Mouse (Mus musculus): ENCODE measurements at regions not wholly inside any gene's neighbourhood (a gene's known extent, or its start where the extent isn't known, plus 50 kb on each side); places are given as distances from the start of the nearest gene placed in this dataset.
A peak's percentile ranks its signal among the peaks of the same experiment; 100 is the strongest.

DNA sequence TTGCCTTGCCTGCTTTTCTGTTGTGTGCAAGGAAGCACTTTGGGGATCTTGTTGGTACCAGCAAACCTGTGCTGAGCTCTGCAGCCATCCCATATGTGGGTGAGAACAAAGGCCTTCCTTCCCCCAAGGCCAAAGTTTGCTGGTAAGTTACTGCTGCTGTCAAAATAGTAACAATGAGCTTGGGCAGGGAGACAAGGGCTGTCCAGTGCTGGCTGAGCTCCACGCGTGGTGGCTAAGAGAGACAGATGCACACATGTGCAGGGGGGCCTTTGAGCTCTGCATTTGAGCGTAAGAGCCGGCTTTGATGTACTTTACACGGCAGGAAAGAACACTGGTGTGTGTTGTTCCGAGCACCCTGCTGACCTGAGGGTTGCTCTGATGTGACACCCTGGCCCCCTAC is 132.2 kb upstream of the Runx1 start:
- DNase-seq = no peak

DNA sequence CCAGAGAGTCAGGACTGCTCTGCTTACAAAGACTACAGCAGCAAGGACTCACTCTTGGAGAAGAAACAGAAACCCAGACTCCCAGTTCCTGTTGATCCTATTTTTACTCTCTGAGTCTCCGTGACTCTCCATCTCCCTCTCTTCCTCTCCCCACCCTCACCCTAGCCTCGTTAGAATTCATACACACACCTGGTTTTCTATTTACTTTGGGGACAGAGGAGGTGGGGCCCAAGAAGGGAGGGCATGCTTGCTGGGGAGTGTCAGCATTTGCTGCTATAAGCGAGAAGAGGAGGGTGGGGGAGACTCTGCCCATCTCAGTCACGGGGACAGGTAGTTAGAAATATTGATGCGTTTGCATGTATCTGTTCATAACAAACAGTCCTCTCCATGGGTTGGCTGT is 129.6 kb upstream of the Runx1 start:
- no peak for DNase-seq

DNA sequence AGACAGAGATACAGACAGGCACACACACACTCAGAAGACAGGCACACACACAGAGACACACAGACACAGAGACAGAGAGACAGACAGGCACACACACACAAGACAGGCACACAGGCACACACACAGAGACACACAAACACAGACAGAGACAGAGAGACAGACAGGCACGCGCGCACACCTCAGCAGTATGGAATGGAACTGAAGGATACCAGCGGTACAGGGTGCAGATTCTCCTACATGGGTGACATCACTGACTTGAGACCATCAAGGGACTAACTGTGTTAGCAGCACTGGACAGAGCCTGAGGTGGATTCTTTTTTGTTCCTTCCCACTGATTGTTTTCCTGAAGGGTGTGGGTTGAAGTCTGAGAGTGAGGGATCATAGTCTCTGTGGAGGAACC is 129.1 kb upstream of the Runx1 start:
- DNase-seq = no peak

DNA sequence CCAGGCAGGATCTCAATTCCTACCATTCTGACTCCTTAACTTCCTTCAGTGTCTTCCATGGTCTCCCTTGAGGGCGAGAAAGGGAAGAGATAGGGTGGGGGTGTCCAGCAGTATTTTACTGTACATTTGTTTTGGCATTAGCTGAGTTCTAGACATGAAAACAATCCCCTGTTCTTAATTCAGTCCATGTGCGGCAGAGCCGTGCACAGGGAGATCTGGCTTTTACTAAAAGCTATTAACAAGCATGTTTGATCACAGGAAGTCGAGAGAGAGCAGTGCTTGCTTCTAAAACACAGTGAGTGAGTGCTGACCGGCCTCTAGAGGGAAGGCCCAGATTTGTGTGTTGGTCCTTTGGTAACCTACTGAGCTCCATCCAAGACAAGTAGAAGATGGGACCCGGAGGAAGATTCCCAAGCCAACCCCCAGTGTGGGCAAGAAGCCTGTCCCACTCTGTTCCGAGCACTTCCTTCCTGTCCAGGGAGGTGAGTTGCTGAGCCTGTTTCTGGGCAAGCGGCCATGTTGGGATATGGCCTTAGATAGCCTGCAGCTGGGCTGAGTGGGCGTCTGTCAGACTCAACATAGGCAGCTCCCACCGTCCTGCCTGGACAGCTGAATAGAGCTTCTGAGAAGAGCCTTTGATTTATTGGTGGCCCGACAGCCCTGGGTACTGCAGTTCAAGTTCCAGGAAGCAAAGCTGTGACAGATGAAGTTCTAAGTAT is 128.1 kb upstream of the Runx1 start:
- no peak for DNase-seq

DNA sequence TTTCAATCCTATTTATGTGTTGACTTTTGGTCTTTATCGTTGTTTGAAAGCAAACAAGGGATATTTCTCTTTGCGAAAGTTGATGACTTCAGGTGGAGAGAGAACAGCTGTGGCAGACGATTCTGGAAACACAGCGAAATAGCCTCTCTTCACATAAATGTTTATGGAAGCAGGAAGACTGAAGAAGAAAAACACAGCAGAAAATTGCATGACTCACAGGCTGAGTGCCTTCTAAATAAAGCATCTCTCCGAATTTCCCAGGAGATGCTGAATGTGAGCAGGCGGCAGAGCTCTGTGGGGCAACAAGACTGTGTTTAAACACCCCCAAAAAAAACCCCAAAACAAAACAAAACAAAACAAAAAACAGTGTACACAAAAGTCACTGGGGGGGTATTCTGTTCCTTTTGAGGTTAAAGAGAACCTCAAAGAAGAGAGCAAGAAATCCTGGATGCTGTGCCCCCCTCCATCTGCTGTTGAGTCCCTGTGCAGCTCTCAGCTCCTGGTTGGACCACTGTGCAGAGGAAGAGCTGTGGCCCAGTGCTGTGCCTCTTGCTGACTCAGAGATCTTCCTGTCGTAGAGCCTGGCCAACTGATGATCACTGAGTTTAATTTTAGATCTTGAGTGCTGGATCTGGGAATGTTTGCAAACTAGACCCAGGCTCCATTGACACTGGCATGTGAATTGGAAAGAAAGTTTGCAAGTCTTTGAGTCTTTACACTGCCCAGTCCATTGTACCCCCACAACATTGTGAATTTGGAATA is 126.6 kb upstream of the Runx1 start:
- DNase-seq = no peak

DNA sequence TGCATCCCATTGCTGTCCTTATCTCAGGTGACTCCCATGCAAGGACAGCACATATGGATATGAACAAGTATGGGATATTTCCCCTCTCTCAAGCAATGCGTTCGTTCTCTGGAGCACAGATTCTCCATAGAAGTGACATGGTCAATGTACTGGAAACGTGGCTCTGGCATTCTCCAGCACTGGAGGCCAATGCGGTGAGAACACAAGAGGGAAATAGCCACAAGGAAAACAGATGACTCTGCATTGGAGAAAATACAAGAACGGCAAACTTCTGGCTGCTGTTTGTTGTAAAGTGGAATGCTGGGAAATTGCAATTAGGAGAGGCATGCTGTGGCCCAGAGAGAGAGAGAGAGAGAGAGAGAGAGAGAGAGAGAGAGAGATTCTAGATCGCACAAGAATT is 125.6 kb upstream of the Runx1 start:
- DNase-seq = no peak

DNA sequence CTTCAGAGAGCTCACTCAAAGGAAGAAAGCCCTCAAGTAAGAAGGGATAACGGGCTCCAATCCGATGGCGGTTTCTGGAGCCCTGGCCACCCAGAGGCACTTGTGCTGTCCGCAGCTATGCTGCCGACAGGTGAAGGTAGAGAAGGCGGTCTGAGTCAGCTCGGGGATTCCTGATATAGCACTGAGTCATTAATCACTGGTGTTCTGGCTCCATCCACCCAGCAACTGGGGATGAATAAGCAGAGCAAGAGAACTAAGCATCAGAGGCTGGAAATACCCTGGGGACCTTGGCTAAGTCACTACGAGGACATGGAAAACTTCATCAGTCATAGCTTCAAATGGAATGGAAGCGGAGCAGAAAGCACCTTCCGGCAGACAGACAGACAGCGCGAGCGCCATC is 122.5 kb upstream of the Runx1 start:
- DNase-seq = no peak

DNA sequence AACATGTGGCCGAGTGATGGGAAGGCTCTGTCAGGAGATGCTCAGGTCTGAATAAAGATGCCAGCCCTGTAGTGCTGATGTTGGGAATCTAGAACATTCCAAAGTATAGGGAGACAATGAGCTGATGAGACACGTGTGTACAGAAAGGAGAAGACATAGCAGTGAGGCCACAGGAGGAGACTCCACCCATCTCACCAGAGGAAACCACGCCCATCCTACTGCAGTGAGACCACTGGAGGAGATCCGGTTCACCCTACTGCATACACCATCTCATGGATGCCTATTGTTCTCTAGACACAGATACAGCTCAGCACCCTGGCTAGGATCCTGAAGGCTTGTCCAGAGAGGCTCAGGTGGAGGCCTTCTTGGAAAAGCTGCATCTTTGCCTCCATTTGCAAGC is 120.6 kb upstream of the Runx1 start:
- no peak for DNase-seq

DNA sequence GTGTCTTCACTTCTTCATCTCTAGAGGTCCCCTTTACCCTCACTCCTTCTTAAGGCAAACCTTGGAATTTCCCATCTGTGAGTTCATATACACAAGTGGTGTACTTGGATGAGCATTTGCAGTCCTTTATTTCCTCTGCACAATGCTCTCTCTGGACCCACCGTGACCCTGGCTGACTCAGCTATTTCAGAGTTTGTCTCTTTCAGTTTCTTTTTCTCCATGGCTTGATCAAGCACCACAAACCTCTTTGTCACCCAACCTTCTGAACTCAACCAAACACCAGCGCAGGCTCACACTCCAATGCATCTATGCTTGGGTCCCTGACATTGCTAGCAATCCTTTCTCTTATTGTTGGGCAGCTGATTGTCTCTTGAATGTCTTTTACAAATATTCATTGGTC is 118.0 kb upstream of the Runx1 start:
- DNase-seq = no peak

DNA sequence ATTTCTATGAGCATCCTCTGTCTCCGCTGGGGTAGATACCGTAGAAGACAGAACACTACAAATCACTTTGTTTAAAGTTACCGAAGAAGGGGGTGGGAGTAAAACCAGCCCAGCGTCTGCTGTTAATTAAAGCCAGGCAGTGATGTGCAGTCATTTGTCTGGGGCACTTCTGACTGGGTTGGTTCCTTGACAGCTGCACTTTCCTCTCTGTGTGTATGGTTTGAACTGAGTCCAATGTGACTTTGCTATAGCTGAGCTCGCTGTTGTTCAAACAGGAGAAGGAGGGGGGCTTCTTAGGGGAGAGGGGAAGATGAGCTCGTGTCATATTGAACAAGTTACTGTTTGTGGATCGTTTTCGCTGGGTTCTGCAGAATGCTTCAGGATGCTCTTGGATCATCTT is 113.7 kb upstream of the Runx1 start:
- peak; percentile 19 for DNase-seq

DNA sequence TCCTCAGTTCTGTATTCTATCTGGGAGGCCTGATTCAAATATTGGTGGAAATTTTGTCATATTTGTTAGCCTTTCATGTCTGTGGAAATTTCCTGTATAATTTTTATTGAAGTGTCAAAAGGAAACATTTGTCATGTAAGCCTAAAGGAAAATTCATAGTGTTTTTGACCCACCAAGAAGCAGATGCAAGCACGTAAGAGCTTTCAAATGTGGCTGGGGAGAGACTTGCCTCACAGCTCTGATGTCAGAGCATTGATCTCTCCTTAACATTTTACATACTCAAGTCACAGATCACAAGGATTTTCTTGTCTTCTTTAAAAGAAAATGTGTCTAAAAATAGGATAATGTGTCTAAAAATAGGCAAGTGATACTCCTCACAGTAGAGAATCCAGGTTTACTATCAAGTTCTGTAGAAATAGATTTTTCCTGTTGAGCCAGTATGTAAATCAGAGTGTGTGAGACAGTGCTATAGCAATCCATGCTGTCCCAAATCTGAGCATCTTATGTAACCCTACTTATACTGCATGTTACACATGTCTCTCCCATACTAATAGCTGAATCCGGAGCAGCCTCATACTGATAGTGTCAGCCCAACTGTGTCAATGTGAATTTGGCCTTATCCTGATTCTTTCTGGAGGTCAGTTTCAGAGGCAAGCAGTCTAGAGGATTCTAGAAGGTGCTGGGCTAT is 110.0 kb upstream of the Runx1 start:
- DNase-seq = no peak

DNA sequence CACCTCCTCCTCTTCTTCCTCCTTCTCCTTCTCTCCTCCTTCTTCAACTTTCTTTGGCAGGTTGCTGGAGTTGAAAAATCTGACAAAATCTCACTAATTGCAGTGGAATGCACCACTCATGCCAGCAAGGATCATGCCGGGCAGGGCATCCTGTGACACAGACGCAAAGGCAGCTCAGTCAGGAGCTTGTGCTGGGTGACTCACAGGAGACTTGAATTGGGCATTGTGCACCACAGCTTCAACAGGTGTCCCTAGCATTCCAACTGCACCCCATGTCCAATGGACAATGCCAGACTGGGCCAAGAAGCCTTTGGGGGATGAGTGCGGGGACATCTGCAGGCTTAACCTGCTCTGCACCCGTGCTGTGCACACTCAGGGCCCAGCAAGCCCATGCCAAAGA is 104.2 kb upstream of the Runx1 start:
- DNase-seq = no peak

DNA sequence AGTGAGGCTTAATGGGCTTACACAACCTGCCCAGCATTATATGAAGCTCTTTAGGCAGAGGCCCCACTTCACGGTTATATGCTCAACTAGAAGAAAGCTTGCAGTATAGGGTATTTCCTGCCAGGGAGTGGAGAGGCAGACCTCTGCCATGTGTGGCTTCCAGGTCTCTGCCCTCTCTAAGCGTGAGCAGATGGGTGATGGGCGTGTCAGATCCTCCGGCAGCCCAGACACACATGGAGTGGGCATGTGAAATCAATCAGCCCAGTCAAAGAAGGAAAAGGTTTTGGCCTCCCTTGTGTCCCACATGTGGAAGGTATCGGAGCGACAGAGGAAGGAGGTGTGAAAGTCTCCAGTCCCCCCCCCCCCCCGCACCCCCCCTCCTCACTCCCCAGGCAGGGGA is 102.3 kb upstream of the Runx1 start:
- no peak for DNase-seq

DNA sequence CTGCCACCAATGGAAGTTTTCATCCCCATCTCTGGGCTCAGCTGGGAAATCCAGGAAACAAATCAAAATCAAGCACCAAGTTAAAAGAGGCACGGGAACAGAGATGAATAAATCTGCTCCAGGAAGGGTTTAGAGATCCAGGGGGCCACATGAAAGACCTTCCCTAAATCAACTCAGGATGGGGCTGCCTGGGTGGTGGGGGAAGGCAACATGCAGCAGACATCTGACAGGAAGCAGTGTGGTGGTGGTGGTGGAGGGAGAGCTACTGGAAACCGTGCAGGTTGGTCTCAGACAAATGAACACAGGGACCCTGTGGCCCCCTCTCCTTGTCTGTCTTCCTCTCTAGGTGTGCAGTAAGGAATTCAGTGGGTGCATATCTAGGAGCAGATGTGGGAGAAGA is 101.7 kb upstream of the Runx1 start:
- no peak for DNase-seq

DNA sequence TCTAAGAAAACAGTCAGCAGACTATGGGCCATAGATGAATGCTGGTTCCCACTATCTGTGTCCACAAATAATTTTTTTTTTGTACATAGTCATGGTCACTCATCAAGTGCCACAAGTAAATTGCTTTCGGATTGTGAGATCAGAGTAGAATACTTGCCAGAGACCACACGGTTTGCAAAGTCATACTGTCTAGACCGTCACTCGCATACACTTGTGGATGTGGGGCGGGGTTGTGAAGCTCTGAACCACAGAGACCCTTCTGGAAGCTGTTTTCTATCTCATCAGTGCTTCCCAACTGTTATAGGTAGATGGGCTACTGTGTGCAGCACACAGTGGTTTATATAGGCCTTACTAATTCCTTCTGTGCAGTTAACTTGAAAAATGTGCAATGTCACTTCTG is 100.9 kb upstream of the Runx1 start:
- DNase-seq = no peak

DNA sequence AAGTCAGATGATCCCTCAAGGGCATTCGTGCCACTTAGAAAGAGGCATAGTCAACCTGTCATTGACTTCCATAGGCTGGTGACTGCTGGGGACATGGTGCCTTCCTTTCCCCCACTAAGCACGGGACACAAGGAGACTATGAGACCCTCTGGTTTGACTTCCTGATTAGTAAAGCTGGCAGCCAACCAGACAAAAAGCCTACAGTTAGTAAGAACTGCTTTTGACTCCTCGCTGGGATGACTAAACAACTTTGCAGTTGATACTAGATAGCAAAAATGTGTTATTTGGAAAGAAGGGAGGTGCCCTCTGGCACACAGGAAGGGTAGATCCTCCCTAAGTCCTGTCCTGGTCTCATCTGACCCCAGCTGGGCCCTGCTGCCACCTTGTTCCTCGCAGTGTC is 95.0 kb upstream of the Runx1 start:
- no peak for DNase-seq

DNA sequence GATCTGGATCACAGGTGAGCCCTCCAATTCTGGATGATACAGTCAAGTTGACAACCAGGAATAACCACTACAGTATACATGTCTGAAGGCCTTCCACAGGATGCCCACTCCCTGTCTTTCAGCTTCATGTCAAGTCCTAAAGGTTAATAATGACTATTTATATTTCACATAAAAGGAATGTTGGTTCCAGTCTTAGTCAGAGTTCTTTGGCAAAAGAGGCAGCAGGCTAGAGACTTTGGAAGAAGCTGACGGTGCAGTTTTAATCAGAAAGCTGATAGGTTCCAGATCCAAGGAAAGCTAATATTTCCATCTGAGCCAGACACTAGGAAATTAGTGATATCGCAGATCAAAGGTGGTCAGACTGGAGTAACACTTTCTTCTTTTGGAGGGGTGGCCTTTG is 91.4 kb upstream of the Runx1 start:
- DNase-seq = no peak

DNA sequence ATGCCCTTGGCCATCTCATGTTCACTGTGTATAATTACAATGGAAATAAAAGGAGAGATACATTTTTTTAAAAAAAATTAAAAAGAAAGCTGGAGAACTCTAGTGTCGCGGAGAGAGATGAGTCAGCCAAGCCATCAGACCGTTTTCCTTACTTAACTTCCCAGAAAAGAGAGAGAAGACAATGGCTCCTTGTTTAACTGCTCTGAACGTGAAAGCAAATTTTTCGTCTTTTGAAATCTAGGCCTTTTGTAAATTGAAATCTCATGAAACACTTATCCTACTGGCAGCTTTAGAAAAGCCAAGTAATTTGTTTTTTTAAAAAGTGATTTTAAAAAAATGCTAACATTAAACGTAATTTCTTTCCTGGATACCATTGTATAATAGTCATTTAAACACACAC is 89.7 kb upstream of the Runx1 start:
- DNase-seq = no peak

DNA sequence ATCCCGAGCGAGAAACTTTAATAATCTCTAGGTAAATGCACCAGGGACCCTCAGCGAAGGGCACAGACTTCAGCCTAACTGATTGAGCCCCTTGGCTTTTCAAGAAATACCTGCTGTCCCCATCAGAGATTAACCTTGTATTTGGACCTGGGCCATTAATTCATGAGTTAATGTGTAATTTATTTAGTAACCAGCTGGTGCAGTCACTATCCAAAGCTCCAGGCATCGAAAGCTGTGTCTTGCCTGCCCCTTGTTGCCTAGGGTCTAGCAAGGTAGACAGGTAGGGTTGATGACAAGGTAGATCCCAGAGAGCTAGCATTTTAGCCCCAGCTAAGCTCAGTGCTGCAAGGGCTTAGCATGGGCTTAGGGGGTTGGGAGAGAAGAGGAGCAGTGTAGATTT is 80.9 kb upstream of the Runx1 start:
- no peak for DNase-seq

DNA sequence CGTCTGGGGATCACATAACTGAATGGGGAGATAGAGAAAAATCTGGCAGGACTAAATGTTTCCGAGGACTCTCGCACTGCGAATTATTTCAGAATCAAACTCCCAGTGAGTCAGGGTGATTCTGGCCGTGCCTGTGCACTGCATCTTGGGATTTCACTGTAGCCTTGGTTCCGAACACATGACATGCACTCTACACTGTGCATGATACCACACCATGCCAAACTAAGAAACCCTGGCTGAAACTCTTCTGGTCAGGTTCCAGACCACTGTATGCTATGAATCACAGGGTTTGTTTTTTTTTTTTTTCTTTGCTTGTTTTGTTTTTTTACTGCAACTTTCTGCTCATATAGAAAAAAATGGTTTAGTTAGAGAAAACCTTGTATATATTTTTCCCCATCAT is 79.7 kb upstream of the Runx1 start:
- no peak for DNase-seq

DNA sequence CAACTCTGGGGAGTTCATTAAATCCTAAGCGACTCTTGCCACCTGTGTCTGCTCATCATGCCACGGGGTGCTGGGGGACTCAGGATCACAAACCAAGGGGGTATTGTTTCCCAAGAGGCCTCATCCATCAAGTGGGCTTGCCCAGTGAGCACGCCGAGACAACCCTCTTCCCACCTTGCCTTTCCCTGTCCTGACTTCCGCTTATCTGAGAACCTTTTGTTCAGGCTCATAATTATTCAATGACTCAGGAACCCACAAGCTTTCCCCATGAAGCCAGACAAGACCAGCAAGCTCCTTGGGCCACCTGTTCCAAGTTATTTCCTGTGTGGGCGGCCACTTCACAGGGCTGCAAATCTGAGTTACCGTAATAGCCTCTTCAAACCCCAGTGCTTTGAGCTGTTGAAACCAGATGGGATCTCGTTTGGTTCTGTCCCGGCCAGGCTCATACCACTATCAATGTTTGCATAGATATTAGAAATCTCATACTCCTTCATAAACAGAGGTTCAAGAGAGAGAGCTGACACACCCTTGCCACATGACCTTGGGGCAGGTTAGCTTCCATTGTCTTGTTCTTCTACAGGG is 78.0 kb upstream of the Runx1 start:
- no peak for DNase-seq

DNA sequence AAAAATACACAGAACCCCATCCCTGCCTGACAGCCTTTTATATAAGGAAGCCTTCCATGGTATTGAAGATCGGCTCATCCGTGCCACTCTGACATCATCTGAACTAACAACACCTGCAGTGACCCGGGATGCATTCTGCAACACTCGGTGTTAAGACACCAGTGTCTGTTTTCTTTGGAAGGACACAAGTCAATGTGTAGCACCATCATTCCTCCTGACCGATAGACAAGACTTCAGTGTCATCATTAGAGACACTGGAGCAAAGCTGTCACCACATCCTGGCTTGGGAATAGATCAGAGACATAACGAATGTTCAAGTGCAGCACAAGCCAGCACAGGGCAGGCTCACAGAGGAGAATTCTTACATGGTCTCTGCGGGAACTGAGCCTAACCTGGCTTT is 77.5 kb upstream of the Runx1 start:
- no peak for DNase-seq

DNA sequence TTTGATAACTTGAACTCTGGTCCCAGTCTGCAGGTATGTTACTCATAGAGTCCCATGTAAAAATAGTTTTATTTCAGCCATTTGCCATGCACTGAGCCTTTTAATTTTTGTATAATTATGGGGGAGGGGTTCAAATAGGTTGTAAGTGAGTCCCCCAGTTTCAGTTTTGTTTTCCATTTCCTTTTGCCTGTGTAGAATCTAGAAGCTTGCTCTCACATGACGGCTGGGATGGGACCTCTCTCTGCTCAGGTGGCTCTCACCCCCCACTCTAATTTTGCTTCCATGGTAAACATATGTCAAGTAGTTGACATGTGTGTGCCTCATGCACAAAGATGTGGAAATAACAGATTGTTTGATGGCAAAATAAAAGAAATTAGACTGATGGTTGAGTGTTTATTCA is 73.8 kb upstream of the Runx1 start:
- no peak for DNase-seq

DNA sequence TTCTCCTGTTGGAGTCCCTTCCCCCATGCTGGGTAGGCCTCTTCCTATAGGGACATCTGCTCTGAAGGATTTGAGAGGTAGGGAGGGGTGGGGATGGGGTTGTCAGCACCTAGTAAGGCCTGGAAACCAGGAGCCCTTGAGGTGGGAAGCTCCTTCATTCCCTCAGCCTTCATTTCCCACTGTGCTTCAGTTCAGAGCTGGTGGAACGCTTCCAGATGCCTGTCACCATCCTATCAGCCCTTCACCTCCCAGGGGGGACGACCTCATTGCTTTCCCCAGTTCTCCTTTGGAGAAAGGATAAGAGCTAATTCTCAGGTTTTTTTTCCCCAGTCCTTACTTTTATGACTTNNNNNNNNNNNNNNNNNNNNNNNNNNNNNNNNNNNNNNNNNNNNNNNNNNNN is 65.8 kb upstream of the Runx1 start:
- DNase-seq = no peak

All from retina, postnatal 1 day (tissue).